Mouse (Mus musculus) adrenal gland, postnatal 4 days (tissue): ENCODE data around the gene Ncf4. TPM values are rescaled to one million over a fixed set of nuclear protein-coding genes. Genes with fewer than 3 reads are reported as not detected.
"Not testable (repeated sequence)": the region's sequence is repeated elsewhere in the genome, so short reads cannot be mapped to it uniquely, and the experiment has no call there.

Experiments
- DNase-seq, 2 experiments: peaks; one replicate each; pipeline ENCODE4 v3.0.0; 2021 to 2022; ENCODE audit warnings: low spot score in 2 of 2, mixed read lengths in 2 of 2
- total RNA-seq, 2 experiments: library from RNA; stranded (reverse); gene quantifications; 2 replicates each; pipeline ENCODE4 v1.2.3; 2021

Ncf4 gene
- total RNA-seq, 2 experiments from 2014 or later: 3.6 to 4.9 TPM

- DNase-seq: no peak
These were observed 3.8 kb downstream of the Ncf4 start for GRCm38 (mm10) chr15:78248410-78248809.

GRCm38 (mm10) chr15:78254751-78255150 is 10.2 kb downstream of the Ncf4 start:
- DNase-seq: peak in 1 of 2 experiments; percentile 33

GRCm38 (mm10) chr15:78256602-78257259 is 12.1 kb downstream of the Ncf4 start:
- not testable (repeated sequence) for DNase-seq

- peak in 1 of 2 experiments; percentile 45 for DNase-seq
These were observed 12.9 kb downstream of the Ncf4 start for GRCm38 (mm10) chr15:78257326-78258050.

- no peak for DNase-seq
These were observed 13.8 kb downstream of the Ncf4 start for GRCm38 (mm10) chr15:78258246-78258865.

GRCm38 (mm10) chr15:78260668-78261333 is 16.2 kb downstream of the Ncf4 start:
- DNase-seq: no peak

GRCm38 (mm10) chr15:78263286-78263685 is 18.7 kb downstream of the Ncf4 start:
- DNase-seq: no peak

GRCm38 (mm10) chr15:78267441-78267840 is 22.8 kb downstream of the Ncf4 start:
- no peak for DNase-seq

- DNase-seq: no peak
These were observed 23.3 kb downstream of the Ncf4 start for GRCm38 (mm10) chr15:78267865-78268264.

GRCm38 (mm10) chr15:78271208-78271607 is 26.6 kb downstream of the Ncf4 start:
- DNase-seq: no peak

- DNase-seq: no peak
These were observed 33.7 kb downstream of the Ncf4 start for GRCm38 (mm10) chr15:78278308-78278707.

- no peak for DNase-seq
These were observed 43.3 kb downstream of the Ncf4 start for GRCm38 (mm10) chr15:78287941-78288340.

- DNase-seq: not testable (repeated sequence)
These were observed 45.2 kb downstream of the Ncf4 start for GRCm38 (mm10) chr15:78289775-78290174.

- DNase-seq: not testable (repeated sequence)
These were observed 48.6 kb downstream of the Ncf4 start for GRCm38 (mm10) chr15:78293228-78293627.

- no peak for DNase-seq
These were observed 49.1 kb downstream of the Ncf4 start for GRCm38 (mm10) chr15:78293716-78294115.

GRCm38 (mm10) chr15:78298558-78298957 is 54.0 kb downstream of the Ncf4 start:
- DNase-seq: no peak

- no peak for DNase-seq
These were observed 55.0 kb downstream of the Ncf4 start for GRCm38 (mm10) chr15:78299641-78300040.

GRCm38 (mm10) chr15:78300773-78301172 is 56.2 kb downstream of the Ncf4 start:
- no peak for DNase-seq

- no peak for DNase-seq
These were observed 58.1 kb downstream of the Ncf4 start for GRCm38 (mm10) chr15:78302718-78303117.

GRCm38 (mm10) chr15:78303665-78304233 is 59.1 kb downstream of the Ncf4 start:
- DNase-seq: no peak

GRCm38 (mm10) chr15:78305341-78305933 is 60.8 kb downstream of the Ncf4 start, which contains the start of gene Csf2rb2:
Gene Csf2rb2, minus strand, starts transcription at chr15:78305721.
- no peak for DNase-seq
